Mouse (Mus musculus): ENCODE results near the gene Ostm1.

GRCm38 (mm10) chr10:42751813-42752212, 168.2 kb downstream of the Ostm1 start:
- TF ChIP-seq POLR2A (IDR thresholded peaks at IDR 0.05; ENCODE audit: insufficient read depth, low read depth, low read length) (no peak), CTCF (IDR thresholded peaks at IDR 0.05; ENCODE audit: insufficient read depth, low read depth, low read length) (no peak)
